Mouse (Mus musculus) gastrocnemius, postnatal 36 days (tissue): ENCODE measurements around the gene Ak9. TPM values are rescaled to one million over a fixed set of nuclear protein-coding genes. Genes with fewer than 3 reads are reported as not detected.

Source experiments
- DNase-seq, 2 experiments: peaks; one replicate each; pipeline ENCODE4 v3.0.0; 2022
- intact Hi-C: fragments of 180-260 bp; cut with DNase I; formaldehyde crosslinking; loops from one replicate; pipeline ENCODE4 v1.15.1; 2025
- total RNA-seq, 2 experiments: library from RNA; stranded (reverse); gene quantifications; 2 replicates each; pipeline ENCODE4 v1.2.3; 2021

Gene Ak9
- total RNA-seq, 2 experiments from 2014 or later, result not detected

DNA sequence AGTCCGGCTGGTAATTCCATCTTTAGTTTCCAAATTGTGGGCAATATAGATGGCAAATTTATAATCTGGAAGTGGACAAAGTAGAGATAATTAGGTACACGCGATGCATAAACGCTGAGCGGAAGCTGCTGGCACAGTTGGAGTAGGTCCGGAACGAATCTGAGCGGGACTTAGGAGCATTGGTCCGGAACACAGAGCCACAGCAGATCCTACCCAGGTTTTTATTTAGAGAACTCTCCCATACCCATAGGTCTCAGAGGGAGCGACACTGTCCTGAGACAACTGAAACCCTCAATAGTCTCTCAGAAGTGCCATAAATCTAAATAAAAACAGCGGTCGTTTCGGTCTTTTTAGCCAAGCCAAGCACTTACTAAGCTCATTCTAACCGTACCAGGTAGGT is 145.9 kb downstream of the Ak9 start:
- no peak for DNase-seq
- intact Hi-C loops, result no loop called here

DNA sequence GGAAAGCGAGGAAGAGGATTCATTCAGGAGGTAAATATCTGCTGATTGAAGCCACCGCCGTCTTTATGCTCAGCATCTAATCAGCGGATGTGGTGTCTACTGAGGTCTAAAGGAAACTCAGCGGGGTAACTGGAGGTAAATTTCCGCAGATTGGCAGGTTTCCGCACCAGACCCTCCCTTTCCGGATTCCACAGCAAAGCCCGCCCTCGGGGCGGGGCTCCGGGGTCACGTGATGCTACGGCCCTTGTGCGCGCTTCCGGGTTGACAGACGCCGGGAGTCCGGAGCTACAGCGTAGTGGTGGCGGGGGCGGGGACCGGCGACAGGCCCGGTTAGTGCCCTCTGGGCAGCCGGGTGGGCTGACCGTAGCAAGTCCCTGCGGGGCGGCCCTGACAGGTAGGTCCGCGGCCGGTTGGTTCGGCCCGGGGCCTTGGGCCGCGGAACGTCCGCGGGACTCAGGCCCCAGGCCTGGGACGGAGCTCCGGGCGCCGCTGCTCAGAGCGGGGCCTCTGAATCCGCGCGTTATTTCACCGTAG is 146.4 kb downstream of the Ak9 start, which contains the start of gene Zbtb24:
Gene Zbtb24, plus strand, starts transcription at position 247 of the 534 bp plus-strand sequence.
- DNase-seq, result peak; percentile 93 to 94
- intact Hi-C loops, result no loop called here

DNA sequence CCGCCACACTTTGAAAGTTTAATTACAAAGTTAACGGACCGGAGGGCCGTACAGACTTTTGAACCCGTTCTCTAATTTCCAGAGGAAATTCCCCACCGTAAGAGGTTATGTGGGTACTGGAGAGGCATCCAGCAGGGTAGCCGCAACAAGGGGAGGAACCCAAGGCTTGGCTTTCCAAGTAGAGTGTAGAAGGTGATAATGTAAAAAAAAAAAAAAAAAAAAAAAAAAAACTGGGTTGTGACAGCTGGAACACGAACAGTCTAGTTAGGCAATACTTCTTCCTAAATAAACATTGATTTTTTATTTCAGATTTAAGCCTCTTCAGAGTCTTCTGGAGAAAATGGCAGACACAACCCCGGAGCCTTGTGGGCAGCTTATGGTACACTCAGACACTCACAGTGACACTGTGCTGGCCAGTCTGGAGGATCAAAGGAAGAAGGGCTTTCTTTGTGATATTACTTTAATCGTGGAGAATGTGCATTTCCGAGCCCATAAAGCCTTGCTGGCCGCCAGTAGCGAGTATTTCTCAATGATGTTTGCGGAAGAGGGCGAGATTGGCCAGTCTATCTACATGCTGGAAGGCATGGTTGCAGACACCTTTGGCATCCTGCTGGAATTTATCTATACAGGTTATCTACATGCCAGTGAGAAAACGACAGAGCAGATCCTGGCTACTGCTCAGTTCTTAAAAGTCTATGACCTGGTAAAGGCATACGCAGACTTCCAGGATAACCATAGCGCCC is 147.2 kb downstream of the Ak9 start:
- DNase-seq, result no peak
- intact Hi-C loops, result no loop called here

GRCm38 (mm10) chr10:41451656-41452055 is 147.9 kb downstream of the Ak9 start:
- intact Hi-C loops, result no loop called here
- no peak for DNase-seq

- intact Hi-C loops, result no loop called here
- DNase-seq, result no peak
Measured at GRCm38 (mm10) chr10:41452791-41453190, 149.0 kb downstream of the Ak9 start.

- intact Hi-C loops, result no loop called here
- no peak for DNase-seq
Measured at GRCm38 (mm10) chr10:41459990-41460389, 156.2 kb downstream of the Ak9 start.

DNA sequence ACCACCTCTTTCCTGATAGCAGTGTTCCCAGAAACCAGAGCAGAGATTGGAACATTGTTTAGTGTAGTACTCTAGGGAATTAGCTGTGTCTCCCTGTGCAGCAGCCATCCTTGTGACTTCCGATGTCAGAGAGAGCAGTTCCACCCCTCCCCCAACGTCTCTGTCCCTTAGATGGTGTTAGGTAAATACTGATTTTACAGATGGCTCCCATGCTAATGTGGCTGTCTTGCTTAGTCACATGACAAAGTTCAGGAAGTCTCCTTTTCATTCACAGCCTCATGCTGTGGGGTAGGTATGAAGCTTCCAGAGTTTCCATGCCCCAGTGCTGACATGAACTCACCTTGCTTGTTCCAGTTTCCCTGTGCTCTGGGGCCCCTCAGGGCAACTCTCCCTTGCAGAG is 156.7 kb downstream of the Ak9 start:
- intact Hi-C loops, result no loop called here
- no peak for DNase-seq

DNA sequence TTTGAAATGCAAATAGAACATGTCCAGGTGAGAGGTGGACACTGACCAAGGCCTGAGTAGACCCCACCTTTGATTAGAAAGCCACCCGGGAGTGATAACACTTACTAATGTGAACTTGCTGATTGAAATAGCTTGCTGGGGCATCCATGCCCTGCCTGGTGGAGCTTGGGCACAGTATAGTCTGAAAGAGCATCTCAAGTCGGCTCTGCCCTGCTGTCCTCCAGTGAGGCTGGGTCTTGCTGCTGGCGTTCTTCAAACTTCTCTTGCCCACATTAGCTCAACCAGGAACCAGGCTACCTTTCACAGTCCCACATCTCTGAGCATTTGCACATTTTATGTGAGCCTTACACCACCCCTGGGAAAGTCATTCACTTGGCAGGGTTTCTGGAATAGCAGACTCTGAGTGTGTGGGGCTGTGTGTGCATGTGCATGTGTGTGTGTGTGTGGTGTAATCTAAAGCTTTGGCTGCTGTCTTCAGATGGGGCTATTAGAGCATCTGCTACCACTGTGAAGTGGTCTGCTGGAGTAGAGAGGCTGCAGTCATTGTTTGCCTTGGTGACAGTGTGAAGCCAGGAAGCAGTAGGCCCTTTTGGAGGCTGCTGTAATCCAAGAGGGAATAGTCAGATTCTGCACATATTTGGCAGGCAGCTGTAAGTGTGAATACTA is 157.4 kb downstream of the Ak9 start:
- DNase-seq, result no peak
- intact Hi-C loops, result no loop called here

DNA sequence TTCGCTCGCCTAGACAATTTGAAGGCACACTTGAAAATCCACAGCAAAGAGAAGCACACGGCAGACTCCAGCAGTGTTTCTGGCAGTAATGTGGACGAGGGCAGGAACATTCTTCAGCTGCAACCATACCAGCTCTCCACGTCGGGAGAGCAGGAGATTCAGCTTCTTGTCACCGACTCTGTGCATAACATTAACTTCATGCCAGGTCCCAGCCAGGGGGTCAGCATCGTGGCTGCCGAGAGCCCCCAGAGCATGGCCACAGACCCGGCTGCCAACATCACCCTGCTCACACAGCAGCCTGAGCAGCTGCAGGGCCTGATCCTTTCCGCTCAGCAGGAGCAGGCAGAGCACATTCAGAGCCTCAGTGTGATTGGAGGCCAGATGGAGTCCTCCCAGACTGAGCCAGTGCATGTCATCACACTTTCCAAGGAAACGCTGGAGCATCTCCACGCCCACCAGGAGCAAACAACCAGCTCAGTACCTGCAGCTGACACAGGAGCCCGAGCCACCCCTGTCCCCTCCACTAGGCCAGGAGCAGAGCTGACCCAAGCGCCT is 160.7 kb downstream of the Ak9 start:
- intact Hi-C loops, result no loop called here
- DNase-seq, result no peak

GRCm38 (mm10) chr10:41467325-41467724 is 163.5 kb downstream of the Ak9 start:
- intact Hi-C loops, result no loop called here
- no peak for DNase-seq

DNA sequence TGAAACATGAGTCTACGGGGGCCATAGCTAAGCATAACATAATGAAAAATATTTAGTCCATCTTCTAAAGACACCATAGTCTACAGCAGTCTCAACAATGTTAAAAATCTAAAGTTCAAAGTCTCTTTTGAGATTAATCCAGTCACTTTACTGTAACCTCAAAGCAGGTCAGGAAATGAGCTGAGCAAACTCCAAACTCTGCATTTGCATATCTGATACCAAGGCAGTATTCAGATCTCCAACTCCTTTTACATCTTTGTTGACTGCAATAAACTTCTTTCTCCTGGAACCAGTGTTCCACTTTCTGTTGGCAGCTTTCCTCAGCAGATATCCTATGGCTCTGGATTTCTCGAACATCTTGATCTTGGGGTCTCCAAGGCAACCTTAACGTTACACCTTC is 166.9 kb downstream of the Ak9 start:
- intact Hi-C loops, result no loop called here
- DNase-seq, result no peak

GRCm38 (mm10) chr10:41472534-41472933 is 168.8 kb downstream of the Ak9 start:
- DNase-seq, result no peak
- intact Hi-C loops, result no loop called here

- no peak for DNase-seq
- intact Hi-C loops, result no loop called here
Measured at GRCm38 (mm10) chr10:41472962-41473481, 169.2 kb downstream of the Ak9 start.

DNA sequence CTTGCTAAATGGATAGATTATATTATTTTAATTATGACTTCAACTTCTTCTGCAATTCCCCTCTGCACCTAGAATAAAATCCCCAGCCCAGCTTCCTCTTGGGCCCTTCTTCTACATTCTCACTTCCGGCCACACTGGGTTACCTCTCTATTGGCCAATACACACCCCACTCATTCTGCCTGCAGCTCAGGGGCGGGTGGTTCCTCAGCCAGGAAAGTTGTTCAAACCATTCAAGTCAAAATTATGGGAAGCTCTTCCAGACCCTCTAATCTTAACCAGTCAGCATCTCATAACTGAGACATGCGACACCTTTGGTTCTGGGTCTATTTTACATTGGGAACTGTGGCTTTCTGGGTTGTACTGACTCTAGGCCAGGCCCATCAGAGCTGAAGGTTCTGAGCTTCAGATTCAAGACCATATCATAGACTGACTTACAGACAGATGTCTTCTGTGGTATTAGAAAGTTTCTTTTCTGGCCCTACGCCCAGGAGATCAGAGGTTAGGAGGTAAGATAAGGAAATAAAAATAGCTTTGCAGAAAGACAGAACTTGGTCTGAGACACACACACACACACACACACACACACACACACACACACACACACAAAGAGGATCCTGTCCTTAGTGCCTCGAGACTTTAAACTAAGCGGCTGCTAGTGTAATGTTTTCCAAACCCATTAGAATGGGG is 170.1 kb downstream of the Ak9 start:
- intact Hi-C loops, result no loop called here
- no peak for DNase-seq

DNA sequence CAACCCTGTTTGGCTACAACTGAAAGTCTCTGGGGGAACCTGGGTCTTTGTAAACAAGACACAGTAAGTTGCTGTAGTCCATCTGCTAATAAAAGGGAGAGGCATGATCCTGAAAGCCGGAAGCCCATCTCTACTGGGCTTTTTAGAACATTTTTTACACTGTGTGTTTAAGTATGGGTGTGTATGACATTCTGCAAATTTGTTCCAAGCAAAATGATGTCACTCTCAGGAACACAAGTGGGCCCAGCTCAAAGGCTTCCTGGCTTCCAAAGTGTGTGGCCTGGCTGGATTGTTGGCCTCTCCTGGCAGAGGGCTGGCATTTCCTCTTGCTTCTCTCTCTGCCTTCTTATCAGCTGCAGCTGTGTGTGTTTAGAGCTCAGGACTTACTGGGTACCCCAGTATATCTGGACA is 171.2 kb downstream of the Ak9 start:
- intact Hi-C loops, result no loop called here
- no peak for DNase-seq

GRCm38 (mm10) chr10:41476171-41477017 is 172.6 kb downstream of the Ak9 start, which contains the start of gene Mical1:
Gene Mical1, plus strand, starts transcription at chr10:41476314.
- intact Hi-C loops, result no loop called here
- DNase-seq, result peak; percentile 58 to 69

- intact Hi-C loops, result no loop called here
- no peak for DNase-seq
Measured at GRCm38 (mm10) chr10:41477018-41477277, 173.2 kb downstream of the Ak9 start.

DNA sequence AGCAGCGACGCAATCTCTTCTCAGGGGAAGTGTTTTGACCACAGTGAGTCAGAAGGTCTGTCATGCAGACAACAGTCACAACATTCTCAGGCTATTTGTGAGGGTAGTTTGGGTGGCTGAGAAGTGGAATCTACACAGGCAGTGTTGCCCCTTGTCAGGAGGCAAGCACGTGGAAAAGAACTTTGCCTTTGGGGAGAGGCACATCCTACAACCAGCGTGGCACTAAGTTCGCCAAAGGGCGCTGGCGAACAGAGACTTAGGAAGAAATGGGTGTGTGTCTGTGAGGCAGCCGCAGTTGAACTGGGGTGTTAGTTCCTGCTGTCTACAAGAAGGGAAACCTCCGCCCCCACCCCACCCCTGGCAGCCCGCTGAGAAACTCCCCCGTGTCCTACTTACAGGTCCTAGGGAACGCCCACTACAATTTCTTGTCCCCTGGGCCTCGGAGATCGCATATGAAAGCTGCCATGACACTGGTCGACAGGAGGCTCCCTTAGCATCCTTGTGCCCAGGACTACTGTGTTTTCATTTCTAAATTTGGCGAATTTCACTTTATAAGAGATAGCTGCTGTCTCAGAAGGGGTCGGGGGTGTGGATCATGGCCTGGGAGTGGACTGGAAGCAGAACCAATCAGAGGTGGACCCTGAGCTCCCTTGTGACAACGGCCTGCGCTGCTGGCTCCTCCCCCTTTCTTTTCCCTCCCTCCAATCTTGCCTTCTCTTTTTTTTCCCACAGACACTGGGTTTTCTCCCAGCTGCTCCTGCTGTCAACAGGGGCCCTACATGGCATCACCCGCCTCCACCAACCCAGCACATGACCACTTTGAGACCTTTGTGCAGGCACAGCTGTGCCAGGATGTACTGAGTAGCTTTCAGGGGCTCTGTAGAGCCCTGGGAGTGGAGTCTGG is 173.8 kb downstream of the Ak9 start:
- intact Hi-C loops, result no loop called here
- DNase-seq, result peak; percentile 64 to 71

DNA sequence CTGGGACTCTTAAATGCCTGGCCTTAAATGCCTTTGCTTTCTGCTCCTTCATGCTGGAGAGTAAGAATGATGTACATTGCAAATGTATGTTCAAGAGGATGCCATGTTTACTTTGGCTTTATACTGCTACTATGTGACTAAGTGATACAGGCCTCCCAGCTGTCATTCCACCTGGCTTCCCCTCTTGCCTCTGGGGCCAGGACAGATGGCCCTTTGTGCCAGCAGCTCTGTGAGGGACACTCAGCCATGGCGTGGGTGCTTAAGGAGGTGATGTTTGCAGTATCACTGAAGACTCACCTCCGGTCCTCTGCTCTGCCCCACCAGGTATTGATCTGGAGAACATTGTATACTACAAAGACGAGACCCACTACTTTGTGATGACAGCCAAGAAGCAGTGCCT is 176.2 kb downstream of the Ak9 start:
- DNase-seq, result no peak
- intact Hi-C loops, result no loop called here
